Mouse (Mus musculus) intestine, embryonic 14.5 days (tissue): ENCODE measurements around the gene Rtn2. TPM values are rescaled to one million over a fixed set of nuclear protein-coding genes. Genes with fewer than 3 reads are reported as not detected.

Experiments used
- ATAC-seq: fragments of 200-750 bp; cut with Nextera tagmentation; replicated peaks from 2 replicates; pipeline ENCODE4 v1.8.0; 2017; ENCODE audit warnings: low read depth, moderate number of reproducible peaks, moderate TSS enrichment, moderate library complexity; ENCODE audit not compliant: low FRiP score, low TSS enrichment
- DNase-seq: peaks from one replicate; pipeline ENCODE4 v3.0.0-alpha.2; 2018; ENCODE audit warnings: low spot score
- H3K27ac ChIP-seq: fragments of 300-500 bp; sonication (generic); 2 replicates; pipeline ENCODE4 v1.5.1; 2014; ENCODE audit warnings: low read depth, mild to moderate bottlenecking, control low read depth
- H3K27me3 ChIP-seq: fragments of 300-500 bp; sonication (generic); replicated peaks from 2 replicates; pipeline ENCODE4 v1.6.1; 2014; ENCODE audit warnings: low read length, control low read depth; ENCODE audit not compliant: control insufficient read depth, insufficient read depth
- H3K36me3 ChIP-seq: fragments of 300-500 bp; sonication (generic); 2 replicates; pipeline ENCODE4 v1.6.1; 2014; ENCODE audit warnings: low read length, control low read depth; ENCODE audit not compliant: control insufficient read depth, insufficient read depth
- H3K4me1 ChIP-seq: fragments of 300-500 bp; sonication (generic); replicated peaks from 2 replicates; pipeline ENCODE4 v1.6.1; 2014; ENCODE audit warnings: low read length, control low read depth, mixed read lengths; ENCODE audit not compliant: control insufficient read depth, insufficient read depth
- H3K4me2 ChIP-seq: fragments of 300-500 bp; sonication (generic); 2 replicates; pipeline ENCODE4 v1.6.1; 2014; ENCODE audit warnings: low read length
- H3K4me3 ChIP-seq: fragments of 300-500 bp; sonication (generic); 2 replicates; pipeline ENCODE4 v1.5.1; 2014; ENCODE audit warnings: low read depth, low read length, control low read depth, mixed read lengths
- H3K9ac ChIP-seq: fragments of 300-500 bp; sonication (generic); 2 replicates; pipeline ENCODE4 v1.6.1; 2014; ENCODE audit warnings: mild to moderate bottlenecking, low read length
- H3K9me3 ChIP-seq: fragments of 300-500 bp; sonication (generic); 2 replicates; pipeline ENCODE4 v1.6.1; 2016; ENCODE audit warnings: low read length, control low read depth; ENCODE audit not compliant: control insufficient read depth
- WGBS: fragments of 180-500 bp; shearing (Covaris S2); extraction: QIAGEN DNeasy Blood & Tissue Kit; methylation state at CpG from one replicate; pipeline ENCODE4 v1.1.7; 2014; 5-methylcytosine and 5-hydroxymethylcytosine counted together
- polyA plus RNA-seq: library from polyadenylated mRNA; unstranded; fragments of >200 nt; fragmentation: Nextera tagmentation; extraction: Ambion mirVana; gene quantifications from 2 replicates; pipeline ENCODE4 v1.2.1, GENCODE M21; 2014

Gene Rtn2
- polyA plus RNA-seq, 1 experiment from 2014 or later = 12.2 TPM

DNA sequence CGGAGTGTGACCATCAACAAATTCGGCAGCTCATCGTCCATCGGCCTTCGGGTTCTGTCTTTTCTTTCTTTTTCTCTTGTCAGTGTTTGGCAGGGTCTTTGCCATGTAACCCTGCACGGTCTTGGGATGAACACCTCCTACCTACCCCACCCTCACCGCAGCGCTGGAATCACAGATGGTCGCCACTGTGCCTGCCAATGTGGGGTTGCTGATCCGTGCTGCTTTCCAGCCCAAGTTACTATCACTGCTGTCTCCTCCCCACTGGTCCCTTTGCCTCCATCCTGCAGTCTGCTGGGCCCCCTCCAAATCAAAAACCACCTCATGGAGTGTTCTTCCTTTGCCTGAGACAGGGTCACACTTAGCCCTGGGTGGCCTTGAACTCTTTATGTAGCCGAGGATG lies 41.8 kb downstream of the Rtn2 start:
- Histone ChIP-seq H3K4me1 (peaks cover 18% of the 10 kb centered on the region), H3K9ac (no peak overlapping the region)
- 88% methylated on average over 11 of the region's 11 CpGs for WGBS

DNA sequence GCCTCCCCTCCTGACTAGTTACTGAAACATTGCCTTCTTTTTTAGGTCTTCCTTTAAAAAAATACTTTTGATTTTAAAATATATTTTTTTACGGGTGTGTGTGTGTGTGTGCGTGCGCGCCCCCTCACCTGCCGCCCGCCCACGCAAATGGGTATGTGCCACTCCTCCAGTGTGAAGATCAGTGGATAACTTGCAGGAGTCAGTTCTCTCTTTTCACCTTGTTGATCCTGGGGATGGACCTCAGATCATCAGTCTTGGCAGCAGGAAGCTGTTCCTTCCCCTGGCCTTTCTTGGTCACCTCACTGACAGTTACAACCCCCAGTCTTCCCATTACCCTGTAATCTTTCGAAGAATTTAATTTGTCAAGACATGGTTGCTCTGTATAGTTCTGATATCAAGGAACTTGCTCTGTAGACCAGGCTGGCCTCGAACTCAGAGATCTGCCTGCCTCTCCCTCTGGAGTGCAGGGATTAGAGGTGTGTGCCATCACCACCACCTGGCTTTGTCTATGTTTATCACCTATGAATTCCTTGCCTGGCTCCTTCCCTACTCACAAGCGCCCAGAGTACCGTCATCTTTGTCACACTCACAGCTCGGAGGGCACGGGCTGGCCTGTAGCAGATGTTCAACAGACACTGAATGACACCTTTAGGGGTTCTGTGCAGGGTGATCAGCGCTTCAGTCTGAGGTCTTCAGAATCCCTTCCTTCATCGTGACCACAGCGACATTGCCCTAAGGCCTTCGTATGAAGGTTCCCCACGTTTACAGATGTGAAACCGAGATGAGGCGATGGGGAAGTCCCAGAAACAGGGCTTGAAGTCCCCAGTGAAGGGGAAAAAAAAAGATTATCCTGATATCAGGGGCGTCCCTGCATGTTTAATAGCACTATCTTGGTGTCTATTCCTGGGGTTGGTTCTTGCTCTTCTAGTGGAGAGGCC lies 43.1 kb downstream of the Rtn2 start:
- H3K9me3 ChIP-seq = no peaks in the 10 kb centered on the region
- H3K27me3 ChIP-seq = 0 out of 2 replicates have a peak, but pooled peaks cover 4% of the 10 kb centered on the region
- DNase-seq (no peak), ATAC-seq (no peak)
- H3K4me3 ChIP-seq = no peak overlapping the region
- no peaks in the 10 kb centered on the region for H3K36me3 ChIP-seq
- H3K27ac ChIP-seq = no peak overlapping the region
- H3K9ac ChIP-seq = 0 out of 2 replicates have a peak overlapping the region, but pooled peaks have one; percentile 57
- H3K4me1 ChIP-seq = peaks cover 14% of the 10 kb centered on the region
- 70% methylated on average over 21 of the region's 21 CpGs for WGBS
- peak overlapping the region; percentile 77 for H3K4me2 ChIP-seq

More for the DNA sequence above, 41.8 kb downstream of the Rtn2 start:
- Histone ChIP-seq H3K27ac (no peak overlapping the region), H3K9me3 (no peaks in the 10 kb centered on the region), H3K36me3 (no peaks in the 10 kb centered on the region), H3K27me3 (0 out of 2 replicates have a peak, but pooled peaks cover 4% of the 10 kb centered on the region), H3K4me2 (no peak overlapping the region), H3K4me3 (no peak overlapping the region)
- no peak for ATAC-seq
- DNase-seq = no peak

DNA sequence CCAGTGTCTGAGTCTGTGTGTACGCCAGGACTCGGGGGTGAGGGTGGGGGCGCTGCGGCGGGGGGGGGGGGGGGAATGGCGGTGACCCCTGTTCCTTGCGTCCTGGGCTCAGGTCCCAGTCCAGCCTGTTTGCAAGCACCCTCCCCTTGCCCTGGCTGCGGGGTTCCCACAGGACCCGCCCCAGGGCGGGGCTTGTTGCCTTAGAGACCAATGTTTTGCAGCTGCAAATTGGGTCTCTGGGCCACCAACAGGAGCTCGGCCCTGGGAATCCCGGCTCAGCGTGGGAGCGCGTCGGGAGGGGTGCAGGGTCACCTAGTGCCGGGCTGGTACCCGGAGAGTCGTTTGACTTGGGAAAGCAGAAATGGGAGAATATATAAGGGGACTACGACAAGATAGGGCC lies 43.9 kb downstream of the Rtn2 start:
- H3K27ac ChIP-seq = peak overlapping the region; percentile 92
- 0 out of 2 replicates have a peak, but pooled peaks cover 4% of the 10 kb centered on the region for H3K27me3 ChIP-seq
- DNase-seq (peak; percentile 91), ATAC-seq (peak; percentile 72)
- no peaks in the 10 kb centered on the region for H3K9me3 ChIP-seq
- peak overlapping the region; percentile 77 for H3K4me2 ChIP-seq
- H3K9ac ChIP-seq = peak overlapping the region; percentile 57
- H3K4me1 ChIP-seq = peaks cover 14% of the 10 kb centered on the region
- H3K4me3 ChIP-seq = peak overlapping the region; percentile 41
- under 1% methylated on average over 19 of the region's 20 CpGs for WGBS
- no peaks in the 10 kb centered on the region for H3K36me3 ChIP-seq

DNA sequence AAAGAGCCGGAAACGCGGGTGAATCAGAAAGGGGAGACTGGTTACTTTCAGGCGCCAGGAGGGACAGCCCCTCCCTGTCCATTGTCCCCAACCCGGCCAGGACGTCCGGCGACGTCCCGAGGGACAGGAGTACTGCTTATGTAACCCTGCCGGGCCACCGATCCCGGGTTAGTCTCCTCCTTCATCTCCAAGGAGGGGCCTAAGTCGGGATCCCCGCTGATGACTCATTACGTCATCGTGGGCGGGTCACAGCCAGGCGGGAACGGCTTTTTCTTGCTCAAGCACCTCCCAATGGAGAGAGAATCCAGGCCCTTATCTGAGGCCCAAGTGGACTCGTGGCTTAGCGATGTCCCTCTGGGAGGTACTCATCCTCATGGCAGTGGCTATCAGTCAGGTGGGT lies 44.7 kb downstream of the Rtn2 start:
- peak overlapping the region; percentile 57 for H3K9ac ChIP-seq
- peak; percentile 59 for ATAC-seq
- H3K4me3 ChIP-seq = peak overlapping the region; percentile 41
- no peaks in the 10 kb centered on the region for H3K9me3 ChIP-seq
- WGBS = 1% methylated on average over 22 of the region's 22 CpGs
- H3K27ac ChIP-seq = peak overlapping the region; percentile 92
- peaks cover 14% of the 10 kb centered on the region for H3K4me1 ChIP-seq
- no peaks in the 10 kb centered on the region for H3K36me3 ChIP-seq
- peak; percentile 91 for DNase-seq
- H3K4me2 ChIP-seq = peak overlapping the region; percentile 77
- 0 out of 2 replicates have a peak, but pooled peaks cover 4% of the 10 kb centered on the region for H3K27me3 ChIP-seq

DNA sequence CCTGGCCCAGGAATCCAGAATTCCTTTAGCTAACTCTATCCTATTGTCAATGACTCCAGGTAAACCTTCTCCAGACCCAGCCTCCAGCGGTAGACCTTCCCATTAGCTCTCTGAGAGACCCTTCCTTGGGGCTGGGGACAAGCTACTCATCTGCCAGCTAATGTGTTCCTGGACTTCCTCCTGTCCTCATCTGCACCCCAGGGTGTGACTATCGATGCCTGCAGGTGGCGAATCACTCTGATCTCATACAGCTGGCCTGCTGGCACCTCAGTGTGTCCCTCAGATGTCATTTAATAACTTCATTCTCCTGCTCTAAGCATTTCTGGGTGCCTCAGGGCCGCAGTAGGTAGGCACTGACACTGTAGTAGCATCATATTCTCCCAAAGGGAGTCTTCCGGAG lies 45.4 kb downstream of the Rtn2 start:
- ATAC-seq (no peak), DNase-seq (no peak)
- peak overlapping the region; percentile 92; the same call in 1 of the 2 replicates for H3K27ac ChIP-seq
- H3K27me3 ChIP-seq = 0 out of 2 replicates have a peak, but pooled peaks cover under 1% of the 10 kb centered on the region
- H3K9ac ChIP-seq = peak overlapping the region; percentile 57
- no peak overlapping the region for H3K4me3 ChIP-seq
- no peaks in the 10 kb centered on the region for H3K36me3 ChIP-seq
- peak overlapping the region; percentile 77; the same call in 1 of the 2 replicates for H3K4me2 ChIP-seq
- H3K9me3 ChIP-seq = no peaks in the 10 kb centered on the region
- peaks cover 14% of the 10 kb centered on the region for H3K4me1 ChIP-seq
- 86% methylated on average over 5 of the region's 5 CpGs for WGBS

DNA sequence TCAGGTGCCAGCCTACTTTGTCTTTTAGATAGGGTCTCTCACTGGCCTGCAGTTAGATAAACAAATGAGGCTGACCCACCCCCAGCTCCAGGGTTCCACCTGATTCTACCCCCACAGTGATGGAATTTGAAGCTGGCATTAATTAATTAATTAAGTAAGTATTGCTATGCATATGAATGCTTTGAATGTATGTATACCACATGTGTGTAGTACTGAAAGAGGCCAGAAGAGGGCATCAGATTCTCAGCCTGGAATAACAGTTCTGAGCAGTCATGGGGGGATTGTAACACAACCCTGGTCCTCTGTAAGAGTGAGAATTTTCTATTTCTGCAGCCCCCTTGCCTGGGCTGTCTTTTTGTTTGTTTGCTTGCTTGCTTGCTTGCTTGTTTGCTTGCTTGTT lies 46.0 kb downstream of the Rtn2 start:
- ATAC-seq (no peak), DNase-seq (no peak)
- H3K27me3 ChIP-seq = no peaks in the 10 kb centered on the region
- H3K36me3 ChIP-seq = no peaks in the 10 kb centered on the region
- H3K9ac ChIP-seq = no peak overlapping the region
- peaks cover 14% of the 10 kb centered on the region for H3K4me1 ChIP-seq
- H3K4me2 ChIP-seq = no peak overlapping the region
- no peaks in the 10 kb centered on the region for H3K9me3 ChIP-seq
- H3K4me3 ChIP-seq = no peak overlapping the region
- H3K27ac ChIP-seq = no peak overlapping the region

DNA sequence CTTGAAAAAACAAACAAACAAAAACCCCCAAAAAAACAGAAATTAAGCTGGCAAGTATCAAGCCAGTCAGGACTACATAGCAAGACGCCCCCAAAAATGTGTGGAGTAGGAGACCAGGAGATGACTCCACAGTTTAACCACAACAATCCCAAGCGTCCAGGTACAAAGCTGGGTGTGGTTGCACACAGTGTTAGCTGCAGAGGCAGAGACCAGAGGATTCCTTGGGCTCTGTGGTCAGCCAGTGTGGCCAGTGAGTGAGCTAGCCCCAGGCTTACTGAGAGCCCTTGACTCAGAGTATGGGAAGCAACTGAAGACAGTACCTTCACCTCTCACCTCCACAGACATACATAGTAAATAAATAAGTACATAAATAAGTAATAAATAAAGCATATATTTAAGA lies 49.5 kb downstream of the Rtn2 start:
- H3K9ac ChIP-seq = no peak overlapping the region
- H3K4me1 ChIP-seq = peaks cover 6% of the 10 kb centered on the region
- H3K27ac ChIP-seq = no peak overlapping the region
- ATAC-seq (no peak), DNase-seq (no peak)
- H3K4me2 ChIP-seq = no peak overlapping the region
- 67% methylated on average over 2 of the region's 2 CpGs for WGBS
- H3K9me3 ChIP-seq = no peaks in the 10 kb centered on the region
- no peak overlapping the region for H3K4me3 ChIP-seq
- H3K36me3 ChIP-seq = no peaks in the 10 kb centered on the region
- H3K27me3 ChIP-seq = no peaks in the 10 kb centered on the region

DNA sequence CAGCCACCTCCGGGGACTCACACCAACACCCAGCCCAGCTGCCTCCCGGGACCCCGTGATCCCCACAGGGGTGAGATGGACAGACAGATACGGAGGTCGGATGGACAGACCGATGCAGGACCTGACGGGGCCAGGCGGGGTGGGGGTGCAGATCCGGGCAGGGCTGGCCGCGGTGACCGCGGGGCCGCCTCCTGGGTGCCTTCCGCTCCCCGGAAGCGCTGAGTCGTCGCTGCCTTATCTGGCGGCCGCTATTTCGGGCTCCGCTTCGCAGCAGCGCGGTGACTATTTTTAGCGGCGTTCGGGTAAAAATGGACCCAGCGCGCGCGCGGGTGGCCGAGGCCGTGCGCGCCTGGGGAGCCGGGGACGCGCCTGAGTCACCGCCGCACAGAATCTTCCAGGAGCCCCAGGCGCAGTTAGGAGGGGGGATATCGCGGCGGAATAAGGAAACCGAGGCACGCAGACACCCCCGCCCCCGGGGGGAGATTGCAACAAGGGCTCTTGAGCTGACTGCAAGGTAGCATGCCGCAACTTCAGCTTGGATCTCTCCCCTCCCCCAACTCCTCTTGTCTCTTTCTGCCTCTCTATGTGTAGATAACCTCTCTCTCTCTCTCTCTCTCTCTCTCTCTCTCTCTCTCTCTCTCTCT lies 50.4 kb downstream of the Rtn2 start:
- Histone ChIP-seq H3K36me3 (no peaks in the 10 kb centered on the region), H3K27me3 (no peaks in the 10 kb centered on the region), H3K4me1 (no peaks in the 10 kb centered on the region), H3K27ac (peak overlapping the region; percentile 65), H3K4me3 (peak overlapping the region; percentile 60), H3K9me3 (no peaks in the 10 kb centered on the region), H3K4me2 (peak overlapping the region; percentile 85), H3K9ac (peak overlapping the region; percentile 69)
- ATAC-seq (peak; percentile 47), DNase-seq (peak; percentile 85)
- 1% methylated on average over 52 of the region's 52 CpGs for WGBS
